Mouse (Mus musculus) embryonic fibroblast, embryonic 13.5 days (primary cell): ENCODE measurements around the gene Anks1b. TPM values are rescaled to one million over a fixed set of nuclear protein-coding genes. Genes with fewer than 3 reads are reported as not detected.

ENCODE experiments used
- H3K27ac ChIP-seq: 2 replicates; pipeline ENCODE4 v1.5.1; 2012; ENCODE audit warnings: low read length, control low read depth, inconsistent platforms; ENCODE audit not compliant: insufficient read depth
- H3K4me1 ChIP-seq: 2 replicates; pipeline ENCODE4 v1.6.1; 2011; ENCODE audit warnings: low read length; ENCODE audit not compliant: control insufficient read depth, insufficient read depth
- H3K4me3 ChIP-seq: 2 replicates; pipeline ENCODE4 v1.5.1; 2011; ENCODE audit warnings: mild to moderate bottlenecking, control low read depth, low read length; ENCODE audit not compliant: insufficient read depth
- CTCF ChIP-seq: IDR thresholded peaks from 2 replicates; pipeline ENCODE4 v1.5.1; 2011; ENCODE audit warnings: mild to moderate bottlenecking, control low read depth, low read length, moderate library complexity, borderline replicate concordance; ENCODE audit not compliant: insufficient read depth
- POLR2A ChIP-seq: IDR thresholded peaks from 2 replicates; pipeline ENCODE4 v1.6.1; 2011; ENCODE audit warnings: low read depth, mild to moderate bottlenecking, control low read depth, low read length, moderate library complexity
- polyA plus RNA-seq: library from polyadenylated mRNA; stranded (reverse); fragments of >200 nt; gene quantifications from 2 replicates; pipeline ENCODE4 v1.2.4, GENCODE M21; 2011; ENCODE audit warnings: low read depth; ENCODE audit not compliant: missing spikeins, insufficient read length

Gene Anks1b
- polyA plus RNA-seq, 1 experiment, result 6.3 TPM

DNA sequence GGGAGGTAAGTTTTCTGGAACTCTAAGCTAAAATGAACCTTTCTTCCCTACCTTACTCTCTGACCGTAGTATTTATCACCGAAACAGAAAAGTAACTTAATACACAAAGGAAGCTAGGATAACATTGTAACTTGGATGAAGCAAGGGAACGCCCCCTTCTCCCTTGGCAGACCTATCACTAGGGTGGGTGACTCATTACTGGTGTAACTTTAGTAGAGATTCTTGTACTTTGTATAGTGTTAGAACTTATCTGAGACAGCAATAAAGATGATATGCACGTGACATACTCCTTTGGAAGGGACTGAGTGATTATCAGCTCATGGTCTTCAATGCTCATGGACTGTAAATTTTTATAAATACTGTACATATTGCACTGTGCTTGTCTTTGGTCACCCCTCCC is 5.1 kb upstream of the Anks1b start:
- H3K4me3 ChIP-seq, result no peak overlapping the region
- TF ChIP-seq POLR2A (no peak), CTCF (no peak)
- H3K4me1 ChIP-seq, result no peaks in the 10 kb centered on the region
- no peak overlapping the region for H3K27ac ChIP-seq

DNA sequence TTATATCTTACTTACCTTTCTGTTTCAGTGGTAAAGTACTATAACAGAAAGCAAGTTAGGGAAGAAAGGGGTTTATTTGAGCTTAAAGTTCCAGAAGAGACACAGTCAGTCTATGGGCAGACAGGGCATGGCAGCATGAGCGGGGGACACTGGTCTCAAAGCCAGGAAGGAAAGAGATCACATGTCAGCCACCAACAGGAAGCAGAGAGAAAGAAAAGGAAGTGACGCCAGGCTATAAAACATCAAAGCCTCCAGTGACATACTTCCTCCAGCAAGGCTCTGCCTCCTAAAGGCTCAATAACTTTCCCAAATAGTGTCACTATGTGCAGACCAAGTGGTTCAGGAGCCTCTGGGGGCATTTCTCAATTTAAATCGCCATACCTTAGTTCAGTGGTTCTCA is 4.5 kb upstream of the Anks1b start:
- Histone ChIP-seq H3K27ac (no peak overlapping the region), H3K4me3 (no peak overlapping the region), H3K4me1 (no peaks in the 10 kb centered on the region)
- TF ChIP-seq POLR2A (no peak), CTCF (no peak)

DNA sequence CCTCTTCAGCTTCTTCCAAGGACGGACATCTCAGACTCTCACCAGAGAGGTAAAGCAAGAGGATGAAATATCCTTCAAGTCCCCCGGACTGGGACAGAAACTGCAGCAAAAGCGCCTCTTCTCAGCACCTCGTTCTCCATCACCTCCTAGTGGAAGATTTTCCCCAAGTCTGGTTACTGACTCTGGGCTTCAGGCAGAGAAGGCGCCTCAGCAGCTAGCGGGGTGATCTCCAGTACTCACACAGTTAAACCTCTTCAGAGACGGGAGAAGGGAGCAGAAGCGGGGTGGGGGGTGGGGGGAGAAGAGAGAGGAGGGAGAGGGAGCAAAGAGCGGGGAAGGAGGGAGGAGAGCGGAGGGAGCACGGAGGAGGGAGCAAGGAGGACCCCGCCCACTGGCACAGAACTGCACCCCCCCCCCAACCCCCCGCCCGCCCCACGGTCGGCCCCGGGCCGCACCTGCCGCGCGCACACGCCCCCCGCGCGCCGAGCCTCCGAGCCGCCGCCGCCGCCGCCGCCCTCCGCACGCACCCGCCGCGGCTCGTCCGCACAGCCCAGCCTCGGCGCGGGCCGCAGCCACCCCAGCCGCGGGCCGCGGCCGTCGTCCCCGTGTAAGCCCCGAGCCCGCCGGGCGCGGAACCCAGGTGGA is 686 bp upstream of the Anks1b start:
- Histone ChIP-seq H3K27ac (no peak overlapping the region), H3K4me1 (0 out of 2 replicates have a peak, but pooled peaks cover 3% of the 10 kb centered on the region), H3K4me3 (peak overlapping the region; percentile 69)
- no peak for TF ChIP-seq CTCF
- TF ChIP-seq POLR2A, result no peak

DNA sequence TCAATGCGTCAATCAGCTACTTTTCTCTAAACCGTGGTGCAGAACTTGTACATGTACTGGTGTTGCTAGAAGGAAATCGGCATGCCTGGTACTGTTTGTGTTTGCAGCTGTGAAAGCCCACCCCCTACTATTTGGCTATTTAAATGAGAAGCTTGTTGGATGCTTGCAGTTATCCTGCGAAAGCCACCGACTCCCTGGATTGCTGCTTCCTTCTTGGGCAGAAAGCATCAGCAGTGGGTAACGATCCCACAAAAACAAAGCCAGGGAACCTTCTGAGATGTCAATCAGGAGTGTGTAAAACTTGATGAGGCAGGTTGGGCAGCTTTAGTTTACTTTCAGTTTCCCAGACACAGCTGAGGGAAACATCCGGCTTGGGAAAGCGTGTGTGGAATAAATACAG is 727 bp downstream of the Anks1b start:
- Histone ChIP-seq H3K4me1 (0 out of 2 replicates have a peak, but pooled peaks cover 3% of the 10 kb centered on the region), H3K4me3 (peak overlapping the region; percentile 69), H3K27ac (no peak overlapping the region)
- TF ChIP-seq CTCF, result no peak
- no peak for TF ChIP-seq POLR2A

DNA sequence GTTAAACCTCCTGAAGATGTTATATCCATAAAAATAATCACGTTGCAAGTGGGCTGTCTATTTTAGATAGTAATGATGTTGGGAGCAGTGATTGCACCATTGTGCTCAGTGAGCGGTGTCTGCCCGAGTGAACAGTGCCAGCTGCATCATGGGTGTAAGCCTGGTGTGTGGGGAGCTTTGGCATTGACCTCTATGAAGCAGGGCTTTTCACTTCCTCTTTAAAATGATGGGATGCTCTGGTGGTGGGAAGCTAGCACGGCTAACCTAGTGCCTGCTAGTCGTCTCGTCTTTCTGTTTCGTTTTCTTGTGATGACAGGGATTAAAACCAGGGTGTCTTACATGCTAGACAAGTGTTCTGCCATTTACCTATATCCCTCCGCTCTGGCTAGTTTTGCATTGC is 10.3 kb downstream of the Anks1b start:
- no peak overlapping the region for H3K27ac ChIP-seq
- no peaks in the 10 kb centered on the region for H3K4me1 ChIP-seq
- TF ChIP-seq POLR2A (no peak), CTCF (no peak)
- H3K4me3 ChIP-seq, result no peak overlapping the region

DNA sequence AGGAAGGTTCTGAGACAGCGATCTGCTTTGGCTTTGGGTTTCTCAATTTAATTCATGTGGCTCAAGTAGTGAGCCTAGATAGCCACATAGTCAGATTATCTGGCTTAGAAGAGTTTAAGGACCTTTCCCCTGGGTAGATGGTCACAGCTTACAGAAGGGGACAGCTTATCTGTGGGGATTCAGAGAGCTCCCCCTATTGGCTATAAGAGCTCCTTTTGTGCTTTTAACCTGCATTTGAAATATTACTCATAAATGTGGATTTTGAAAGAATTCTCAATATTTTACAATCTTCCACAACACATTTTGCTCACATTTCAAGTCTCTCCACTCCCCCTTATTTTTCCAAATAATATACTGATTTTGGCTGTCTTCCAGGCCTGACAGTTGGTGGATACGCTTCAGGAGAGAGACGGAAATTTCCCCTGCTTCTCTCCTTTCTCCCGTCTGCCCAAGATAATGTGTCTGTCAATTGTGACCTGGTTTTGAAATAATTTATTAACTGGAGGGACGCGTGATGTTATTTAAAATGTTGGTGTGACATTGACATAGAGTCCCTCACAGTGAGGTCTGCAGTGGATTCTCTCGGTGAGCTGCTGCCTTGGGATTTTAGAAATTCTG is 29.5 kb downstream of the Anks1b start:
- Histone ChIP-seq H3K4me3 (no peak overlapping the region), H3K4me1 (no peaks in the 10 kb centered on the region), H3K27ac (no peak overlapping the region)
- TF ChIP-seq CTCF, result no peak
- no peak for TF ChIP-seq POLR2A

DNA sequence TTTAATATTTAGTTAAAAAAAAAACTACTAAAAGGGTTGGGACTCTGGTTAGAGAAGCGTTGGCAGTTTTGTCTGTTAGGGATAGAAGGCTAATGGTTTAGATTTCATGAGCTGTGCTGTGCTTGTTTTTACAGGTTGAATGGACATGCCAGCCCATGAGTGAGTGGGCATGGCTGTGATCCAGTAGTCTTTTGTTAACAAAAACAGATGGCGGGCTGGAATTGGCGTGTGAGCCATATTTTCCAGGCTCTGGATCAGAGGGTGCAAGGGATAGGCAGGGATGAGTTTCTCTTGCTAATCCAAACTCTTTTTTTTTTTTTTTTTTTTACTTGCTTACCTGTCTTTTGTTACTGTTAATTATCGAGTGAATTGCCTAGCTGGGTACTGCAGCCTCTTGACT is 38.6 kb downstream of the Anks1b start:
- no peak overlapping the region for H3K4me3 ChIP-seq
- TF ChIP-seq POLR2A, result no peak
- no peak for TF ChIP-seq CTCF
- H3K27ac ChIP-seq, result no peak overlapping the region
- H3K4me1 ChIP-seq, result no peaks in the 10 kb centered on the region

DNA sequence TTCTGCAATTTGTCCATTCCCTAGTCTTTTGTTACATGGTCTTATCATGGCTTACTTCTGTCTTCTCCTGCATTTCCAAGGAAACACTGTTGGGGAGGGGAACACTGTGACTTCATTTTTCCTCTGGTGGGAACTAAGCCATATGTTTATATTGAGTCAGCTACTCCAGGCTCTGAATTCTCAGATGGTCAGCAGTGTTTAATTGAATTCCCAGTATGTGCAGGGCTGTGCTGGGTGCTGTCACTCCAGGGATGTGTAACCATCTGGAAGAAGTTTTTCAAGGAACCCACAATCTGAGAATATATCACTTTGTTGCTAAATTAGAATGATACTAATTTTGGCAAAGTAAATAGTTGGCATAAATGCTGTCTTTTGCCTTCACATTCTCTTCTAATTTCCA is 39.9 kb downstream of the Anks1b start:
- TF ChIP-seq POLR2A (no peak), CTCF (no peak)
- Histone ChIP-seq H3K4me1 (no peaks in the 10 kb centered on the region), H3K4me3 (no peak overlapping the region), H3K27ac (no peak overlapping the region)

DNA sequence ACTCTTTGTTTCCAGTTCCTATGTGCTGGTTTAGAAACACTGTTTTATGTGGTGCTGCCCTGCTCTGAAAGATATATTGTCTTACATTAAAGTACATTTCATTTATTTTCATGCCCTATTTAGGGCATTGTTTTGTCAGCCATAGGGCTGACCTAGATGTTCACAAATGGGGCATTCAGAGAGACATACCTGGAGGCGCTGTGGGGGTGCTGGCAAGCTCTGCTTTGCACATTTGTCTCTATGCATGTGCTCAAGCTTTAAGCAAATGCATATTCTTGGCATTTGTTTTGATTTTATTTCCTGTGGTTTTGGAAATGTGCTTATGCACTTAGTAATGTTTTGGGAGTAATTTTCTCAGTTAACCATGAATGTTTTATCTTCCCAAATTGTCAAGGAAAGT is 43.8 kb downstream of the Anks1b start:
- H3K4me3 ChIP-seq, result no peak overlapping the region
- TF ChIP-seq CTCF (no peak), POLR2A (no peak)

DNA sequence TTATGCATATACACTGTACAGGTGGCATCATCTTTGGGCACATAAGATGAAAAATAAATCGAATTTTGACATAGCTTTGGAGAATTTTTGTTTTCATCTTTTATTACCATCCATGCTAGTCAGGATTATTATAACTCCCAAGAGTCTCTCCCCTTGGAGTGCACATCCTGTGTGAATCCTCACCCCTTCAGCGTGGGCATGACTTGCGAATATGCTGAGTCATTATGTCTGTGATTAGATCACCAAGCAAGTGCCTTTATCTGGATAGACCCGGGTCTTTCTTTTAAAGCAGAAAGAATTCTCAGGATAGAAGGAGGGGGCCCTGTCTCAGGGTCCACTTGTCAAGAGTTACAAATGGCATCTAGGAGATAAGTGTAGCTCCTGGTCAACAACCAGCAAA is 48.7 kb downstream of the Anks1b start:
- TF ChIP-seq POLR2A (no peak), CTCF (no peak)
- H3K4me1 ChIP-seq, result no peaks in the 10 kb centered on the region
- H3K27ac ChIP-seq, result no peak overlapping the region
- no peak overlapping the region for H3K4me3 ChIP-seq

More for the DNA sequence above, 43.8 kb downstream of the Anks1b start:
- Histone ChIP-seq H3K4me1 (no peaks in the 10 kb centered on the region), H3K27ac (no peak overlapping the region)
